Mouse (Mus musculus): ENCODE data around the gene Rtn1. TPM values are rescaled to one million over a fixed set of nuclear protein-coding genes. Genes with fewer than 3 reads are reported as not detected.

Rtn1 gene
- polyA plus RNA-seq, 1 experiment from 2014 or later: 1.5 TPM

GRCm38 (mm10) chr12:72234966-72235365, 173.9 kb downstream of the Rtn1 start:
- no peak for TF ChIP-seq EP300 (IDR thresholded peaks at IDR 0.05; ENCODE audit: low read depth)
- no peak for TF ChIP-seq CTCF (IDR thresholded peaks at IDR 0.05; ENCODE audit: low read depth)
- Histone ChIP-seq H3K4me2 (ENCODE audit: low read depth, low read length) (no peak overlapping the region), H3K27me3 (ENCODE audit: insufficient read depth, low read length) (peaks cover 30% of the 10 kb centered on the region), H3K4me3 (ENCODE audit: low read depth, low read length) (no peak overlapping the region), H3K9me3 (ENCODE audit: low read length) (no peaks in the 10 kb centered on the region), H3K36me3 (replicated peaks; ENCODE audit: insufficient read depth, low read length) (no peaks in the 10 kb centered on the region), H3K27ac (ENCODE audit: low read depth) (no peak overlapping the region), H3K9ac (replicated peaks) (no peak overlapping the region), H3K4me1 (ENCODE audit: insufficient read depth) (0 out of 2 replicates have a peak, but pooled peaks cover 2% of the 10 kb centered on the region)
- DNase-seq (no peak), ATAC-seq (no peak)
- WGBS (ENCODE audit: insufficient replicate concordance): 86% methylated on average over 9 of the region's 9 CpGs

GRCm38 (mm10) chr12:72234151-72234550, 174.7 kb downstream of the Rtn1 start:
- ATAC-seq (no peak), DNase-seq (no peak)
- Histone ChIP-seq H3K4me1 (ENCODE audit: insufficient read depth) (0 out of 2 replicates have a peak, but pooled peaks cover 2% of the 10 kb centered on the region), H3K9me3 (ENCODE audit: low read length) (no peaks in the 10 kb centered on the region), H3K36me3 (replicated peaks; ENCODE audit: insufficient read depth, low read length) (no peaks in the 10 kb centered on the region), H3K4me2 (ENCODE audit: low read depth, low read length) (no peak overlapping the region), H3K4me3 (ENCODE audit: low read depth, low read length) (no peak overlapping the region), H3K27ac (ENCODE audit: low read depth) (no peak overlapping the region), H3K9ac (replicated peaks) (no peak overlapping the region), H3K27me3 (ENCODE audit: insufficient read depth, low read length) (peaks cover 30% of the 10 kb centered on the region)
- TF ChIP-seq EP300 (IDR thresholded peaks at IDR 0.05; ENCODE audit: low read depth) (no peak), CTCF (IDR thresholded peaks at IDR 0.05; ENCODE audit: low read depth) (no peak)
- WGBS (ENCODE audit: insufficient replicate concordance): 75% methylated on average over 3 of the region's 3 CpGs

- ATAC-seq (no peak), DNase-seq (no peak)
- 0 out of 2 replicates have a peak, but pooled peaks cover 2% of the 10 kb centered on the region for H3K4me1 ChIP-seq (ENCODE audit: insufficient read depth)
- H3K4me3 ChIP-seq (ENCODE audit: low read depth, low read length): no peak overlapping the region
- no peaks in the 10 kb centered on the region for H3K9me3 ChIP-seq (ENCODE audit: low read length)
- no peak for TF ChIP-seq EP300 (IDR thresholded peaks at IDR 0.05; ENCODE audit: low read depth)
- no peak for TF ChIP-seq CTCF (IDR thresholded peaks at IDR 0.05; ENCODE audit: low read depth)
- no peak overlapping the region for H3K27ac ChIP-seq (ENCODE audit: low read depth)
- WGBS (ENCODE audit: insufficient replicate concordance): 80% methylated on average over 19 of the region's 19 CpGs
- H3K9ac ChIP-seq (replicated peaks): no peak overlapping the region
- H3K36me3 ChIP-seq (replicated peaks; ENCODE audit: insufficient read depth, low read length): no peaks in the 10 kb centered on the region
- no peak overlapping the region for H3K4me2 ChIP-seq (ENCODE audit: low read depth, low read length)
- H3K27me3 ChIP-seq (ENCODE audit: insufficient read depth, low read length): peaks cover 29% of the 10 kb centered on the region
These were observed 175.7 kb downstream of the Rtn1 start for GRCm38 (mm10) chr12:72232826-72233790.

GRCm38 (mm10) chr12:72232176-72232575, 176.7 kb downstream of the Rtn1 start:
- H3K9me3 ChIP-seq (ENCODE audit: low read length): no peaks in the 10 kb centered on the region
- H3K4me2 ChIP-seq (ENCODE audit: low read depth, low read length): no peak overlapping the region
- H3K9ac ChIP-seq (replicated peaks): no peak overlapping the region
- no peak overlapping the region for H3K4me3 ChIP-seq (ENCODE audit: low read depth, low read length)
- TF ChIP-seq CTCF (IDR thresholded peaks at IDR 0.05; ENCODE audit: low read depth): no peak
- TF ChIP-seq EP300 (IDR thresholded peaks at IDR 0.05; ENCODE audit: low read depth): no peak
- no peaks in the 10 kb centered on the region for H3K36me3 ChIP-seq (replicated peaks; ENCODE audit: insufficient read depth, low read length)
- WGBS (ENCODE audit: insufficient replicate concordance): 63% methylated on average over 3 of the region's 3 CpGs
- 0 out of 2 replicates have a peak, but pooled peaks cover 2% of the 10 kb centered on the region for H3K4me1 ChIP-seq (ENCODE audit: insufficient read depth)
- ATAC-seq (no peak), DNase-seq (no peak)
- peaks cover 20% of the 10 kb centered on the region for H3K27me3 ChIP-seq (ENCODE audit: insufficient read depth, low read length)
- no peak overlapping the region for H3K27ac ChIP-seq (ENCODE audit: low read depth)

- H3K36me3 ChIP-seq (replicated peaks; ENCODE audit: insufficient read depth, low read length): no peaks in the 10 kb centered on the region
- no peaks in the 10 kb centered on the region for H3K27me3 ChIP-seq (ENCODE audit: insufficient read depth, low read length)
- no peaks in the 10 kb centered on the region for H3K4me1 ChIP-seq (ENCODE audit: insufficient read depth)
- no peak overlapping the region for H3K4me2 ChIP-seq (ENCODE audit: low read depth, low read length)
- ATAC-seq (no peak), DNase-seq (no peak)
- WGBS (ENCODE audit: insufficient replicate concordance): 69% methylated on average over 8 of the region's 8 CpGs
- no peak for TF ChIP-seq EP300 (IDR thresholded peaks at IDR 0.05; ENCODE audit: low read depth)
- TF ChIP-seq CTCF (IDR thresholded peaks at IDR 0.05; ENCODE audit: low read depth): no peak
- H3K4me3 ChIP-seq (ENCODE audit: low read depth, low read length): no peak overlapping the region
- no peak overlapping the region for H3K9ac ChIP-seq (replicated peaks)
- H3K9me3 ChIP-seq (ENCODE audit: low read length): no peaks in the 10 kb centered on the region
- no peak overlapping the region for H3K27ac ChIP-seq (ENCODE audit: low read depth)
These were observed 179.2 kb downstream of the Rtn1 start for GRCm38 (mm10) chr12:72229451-72230196.

- no peak overlapping the region for H3K4me3 ChIP-seq (ENCODE audit: low read depth, low read length)
- H3K27me3 ChIP-seq (ENCODE audit: insufficient read depth, low read length): no peaks in the 10 kb centered on the region
- no peak overlapping the region for H3K9ac ChIP-seq (replicated peaks)
- DNase-seq (no peak), ATAC-seq (no peak)
- no peak overlapping the region for H3K27ac ChIP-seq (ENCODE audit: low read depth)
- H3K9me3 ChIP-seq (ENCODE audit: low read length): no peaks in the 10 kb centered on the region
- TF ChIP-seq CTCF (IDR thresholded peaks at IDR 0.05; ENCODE audit: low read depth) (no peak), EP300 (IDR thresholded peaks at IDR 0.05; ENCODE audit: low read depth) (no peak)
- no peaks in the 10 kb centered on the region for H3K36me3 ChIP-seq (replicated peaks; ENCODE audit: insufficient read depth, low read length)
- H3K4me1 ChIP-seq (ENCODE audit: insufficient read depth): no peaks in the 10 kb centered on the region
- H3K4me2 ChIP-seq (ENCODE audit: low read depth, low read length): no peak overlapping the region
- WGBS (ENCODE audit: insufficient replicate concordance): 80% methylated on average over 6 of the region's 6 CpGs
These were observed 181.1 kb downstream of the Rtn1 start for GRCm38 (mm10) chr12:72227731-72228130.
